Mouse (Mus musculus) small intestine, adult 2 months (tissue): ENCODE measurements around the gene Pnpla1.

Experiments
- CTCF ChIP-seq: fragments of 200-500 bp; IDR thresholded peaks from 2 replicates; pipeline ENCODE4 v1.5.1; 2012; ENCODE audit warnings: low read depth, mild to moderate bottlenecking, control low read depth, inconsistent platforms, low read length, moderate library complexity, mixed read lengths; ENCODE audit not compliant: insufficient replicate concordance, insufficient read length; ENCODE audit errors: extremely low read depth
- POLR2A ChIP-seq: fragments of 200-500 bp; IDR thresholded peaks from 2 replicates; pipeline ENCODE4 v1.6.1; 2012; ENCODE audit warnings: low read depth, mild to moderate bottlenecking, control low read depth, inconsistent platforms, low read length, moderate library complexity

GRCm38 (mm10) chr17:28876331-28876730 is 18.1 kb downstream of the Pnpla1 start:
- TF ChIP-seq CTCF (no peak), POLR2A (no peak)
